Mouse (Mus musculus) kidney, adult 9 months (tissue): ENCODE results near the gene Unc13a.

Source experiments
- DNase-seq: peaks from one replicate; pipeline ENCODE4 v3.0.0; 2022

Gene Unc13a

DNA sequence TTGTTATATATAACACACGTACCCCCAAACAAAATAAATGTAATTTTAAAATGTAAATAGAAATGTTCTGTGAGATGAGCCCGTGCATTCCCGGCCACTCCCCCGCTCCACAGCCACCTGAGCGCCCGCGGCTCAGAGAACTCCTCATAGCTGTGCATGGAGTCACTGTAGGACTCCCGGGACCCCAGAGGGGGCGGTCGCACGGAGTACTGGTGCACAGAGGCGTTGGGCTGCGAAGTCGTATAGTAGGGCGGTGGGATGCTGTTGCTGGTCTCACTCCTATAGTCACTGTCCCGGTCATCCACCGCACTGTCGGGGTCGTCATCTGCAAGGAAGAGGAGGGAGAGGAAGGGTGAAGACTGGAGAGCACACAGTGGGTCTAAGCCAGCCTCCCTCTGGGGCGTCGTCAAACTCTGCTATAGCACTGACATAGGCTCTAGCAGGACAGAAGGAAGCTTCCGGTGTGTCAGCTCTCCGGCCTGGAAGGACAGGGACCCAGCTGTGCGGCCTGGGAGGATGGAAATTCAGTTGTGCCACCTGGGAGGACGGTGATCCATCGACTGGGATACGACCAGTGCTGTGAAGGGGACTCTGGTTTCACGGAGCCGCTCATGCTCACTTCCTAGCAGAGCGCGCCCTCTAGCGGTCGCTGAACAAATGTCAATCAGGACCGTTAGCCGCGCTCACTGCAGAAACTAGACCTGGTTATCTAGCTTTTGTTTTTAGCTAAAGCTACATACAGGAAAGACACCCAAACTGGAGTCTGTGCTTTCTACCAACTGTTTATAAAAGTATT, 11.0 kb downstream of the Unc13a start:
- DNase-seq = peak; percentile 82

- no peak for DNase-seq
Observed at GRCm38 (mm10) chr8:71659751-71660150, 11.8 kb downstream of the Unc13a start.

DNA sequence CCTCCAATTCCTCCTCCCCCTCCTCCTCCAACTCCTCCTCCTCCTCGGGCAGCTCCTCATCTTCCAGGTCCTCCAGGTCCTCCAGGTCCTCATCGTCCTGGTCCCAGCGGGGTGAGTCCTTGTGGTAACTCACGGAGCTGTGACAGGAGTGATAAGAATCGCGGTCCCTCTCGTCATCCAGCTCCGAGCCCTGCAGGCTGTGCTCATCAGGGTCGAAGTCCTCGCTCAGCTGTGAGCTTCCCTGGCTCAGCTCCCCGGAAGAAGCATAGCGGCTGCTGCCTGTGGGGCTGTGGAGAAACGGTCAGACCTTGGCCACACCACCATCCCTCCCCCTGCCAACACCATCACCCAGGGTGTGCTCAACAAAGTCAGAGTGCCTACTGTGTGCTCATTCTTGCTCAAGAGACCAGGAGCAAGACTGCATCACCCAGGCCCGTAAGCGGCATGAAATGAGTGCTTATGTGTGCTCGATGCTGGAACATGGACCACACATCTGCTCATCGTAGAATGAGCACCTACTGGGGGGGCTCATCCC, 13.0 kb downstream of the Unc13a start:
- no peak for DNase-seq

GRCm38 (mm10) chr8:71657816-71658215, 13.7 kb downstream of the Unc13a start:
- no peak for DNase-seq

- DNase-seq = no peak
Observed at GRCm38 (mm10) chr8:71654600-71654999, 17.0 kb downstream of the Unc13a start.

- DNase-seq = no peak
Observed at GRCm38 (mm10) chr8:71645510-71645909, 26.0 kb downstream of the Unc13a start.

DNA sequence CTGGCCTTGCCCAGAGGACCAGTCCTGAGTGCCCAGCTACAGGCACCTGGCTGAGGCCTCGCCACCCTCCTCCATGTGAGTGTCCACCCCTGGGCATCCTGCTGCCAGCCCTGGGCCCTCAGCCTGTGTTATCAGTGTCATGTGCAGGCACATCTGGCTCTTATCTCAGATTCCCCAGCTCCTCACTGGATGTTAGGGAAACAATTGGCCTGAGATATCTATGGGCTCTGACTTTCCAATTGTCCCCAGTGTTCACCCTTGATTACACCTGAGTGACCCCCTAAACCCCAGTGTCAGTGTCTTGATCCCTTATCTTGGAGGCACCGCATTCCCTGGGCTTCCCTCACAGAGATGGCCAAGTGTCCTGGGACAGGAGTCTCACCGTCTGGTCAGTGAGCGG, 32.2 kb downstream of the Unc13a start:
- no peak for DNase-seq

- DNase-seq = no peak
Observed at GRCm38 (mm10) chr8:71638321-71638720, 33.2 kb downstream of the Unc13a start.

- DNase-seq = no peak
Observed at GRCm38 (mm10) chr8:71637149-71638095, 34.1 kb downstream of the Unc13a start.

- peak; percentile 70 for DNase-seq
Observed at GRCm38 (mm10) chr8:71633981-71634667, 37.4 kb downstream of the Unc13a start.

DNA sequence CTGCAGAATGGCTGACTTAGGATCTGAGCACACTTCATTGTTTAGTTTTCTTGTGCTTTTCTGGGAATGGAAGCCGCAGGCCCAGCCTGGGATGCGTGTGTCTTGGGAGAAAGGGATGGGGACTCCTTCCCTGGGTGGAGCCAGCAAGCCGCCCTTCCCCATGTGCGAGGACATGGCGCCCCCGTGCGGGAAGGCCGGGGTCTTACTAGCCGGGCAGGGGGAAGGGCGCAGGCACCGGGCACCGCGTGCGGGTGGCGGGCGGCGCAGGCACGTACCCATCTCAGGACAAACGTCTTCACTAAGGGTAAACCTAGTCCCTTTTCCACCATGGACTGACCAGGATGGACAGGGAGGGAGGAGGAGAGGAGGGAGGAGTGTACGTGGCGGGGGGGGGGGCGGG, 38.4 kb downstream of the Unc13a start:
- peak; percentile 49 for DNase-seq

DNA sequence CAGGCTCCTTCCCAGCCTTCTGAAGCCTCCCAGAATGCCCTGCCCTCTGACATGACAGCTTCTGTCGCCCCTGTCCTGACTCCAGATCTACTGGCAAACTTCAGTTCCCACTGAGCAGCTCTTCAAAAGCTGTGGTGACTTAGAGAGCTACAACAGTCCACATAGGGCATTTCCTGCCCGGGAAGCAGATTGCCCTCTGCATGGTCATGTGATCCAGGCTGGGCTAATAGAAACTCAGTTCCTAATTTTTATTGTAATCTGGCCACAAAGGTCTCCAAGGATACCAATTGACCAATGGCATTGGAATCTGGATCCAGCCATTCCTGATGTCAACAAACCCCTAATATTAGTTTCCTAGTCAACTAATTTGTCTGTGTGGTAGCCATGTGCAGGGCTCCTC, 39.7 kb downstream of the Unc13a start:
- DNase-seq = no peak

GRCm38 (mm10) chr8:71630761-71631160, 40.8 kb downstream of the Unc13a start:
- DNase-seq = no peak

- peak; percentile 59 for DNase-seq
Observed at GRCm38 (mm10) chr8:71629781-71630212, 41.8 kb downstream of the Unc13a start.

GRCm38 (mm10) chr8:71629096-71629697, 42.4 kb downstream of the Unc13a start:
- peak; percentile 94 for DNase-seq

DNA sequence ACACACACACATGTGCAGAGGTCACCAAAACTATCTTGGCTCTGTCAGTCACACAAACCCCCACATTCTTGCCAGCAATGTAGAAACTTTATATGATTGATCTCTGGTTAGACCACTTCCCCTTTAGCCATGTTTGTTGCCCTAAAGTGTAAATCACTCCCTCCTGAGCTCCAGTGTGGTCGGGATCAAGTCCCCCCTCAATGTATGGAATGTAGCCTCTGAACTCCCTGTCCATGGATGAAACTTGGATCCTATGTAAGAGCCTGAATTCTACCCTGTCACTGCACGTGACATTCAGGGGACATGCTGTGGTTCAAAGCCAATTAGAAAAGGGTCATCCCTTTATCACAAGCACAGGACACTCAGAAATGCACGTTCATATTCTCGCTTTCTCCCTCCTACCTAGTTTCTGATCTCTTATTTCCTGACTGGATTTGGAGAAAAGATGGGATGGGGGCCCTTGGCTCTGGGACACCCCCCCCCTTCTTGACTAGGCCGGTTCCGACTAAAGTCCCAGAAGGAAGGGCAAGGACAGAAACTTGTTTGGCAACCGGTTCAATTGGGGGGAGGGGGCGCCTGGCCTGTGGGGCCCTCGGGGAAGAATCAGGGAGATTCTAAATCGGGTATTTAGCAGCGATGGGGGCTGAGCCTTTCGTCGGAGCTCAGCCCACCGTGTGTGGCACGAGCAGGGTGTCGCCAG, 43.0 kb downstream of the Unc13a start:
- DNase-seq = no peak

DNA sequence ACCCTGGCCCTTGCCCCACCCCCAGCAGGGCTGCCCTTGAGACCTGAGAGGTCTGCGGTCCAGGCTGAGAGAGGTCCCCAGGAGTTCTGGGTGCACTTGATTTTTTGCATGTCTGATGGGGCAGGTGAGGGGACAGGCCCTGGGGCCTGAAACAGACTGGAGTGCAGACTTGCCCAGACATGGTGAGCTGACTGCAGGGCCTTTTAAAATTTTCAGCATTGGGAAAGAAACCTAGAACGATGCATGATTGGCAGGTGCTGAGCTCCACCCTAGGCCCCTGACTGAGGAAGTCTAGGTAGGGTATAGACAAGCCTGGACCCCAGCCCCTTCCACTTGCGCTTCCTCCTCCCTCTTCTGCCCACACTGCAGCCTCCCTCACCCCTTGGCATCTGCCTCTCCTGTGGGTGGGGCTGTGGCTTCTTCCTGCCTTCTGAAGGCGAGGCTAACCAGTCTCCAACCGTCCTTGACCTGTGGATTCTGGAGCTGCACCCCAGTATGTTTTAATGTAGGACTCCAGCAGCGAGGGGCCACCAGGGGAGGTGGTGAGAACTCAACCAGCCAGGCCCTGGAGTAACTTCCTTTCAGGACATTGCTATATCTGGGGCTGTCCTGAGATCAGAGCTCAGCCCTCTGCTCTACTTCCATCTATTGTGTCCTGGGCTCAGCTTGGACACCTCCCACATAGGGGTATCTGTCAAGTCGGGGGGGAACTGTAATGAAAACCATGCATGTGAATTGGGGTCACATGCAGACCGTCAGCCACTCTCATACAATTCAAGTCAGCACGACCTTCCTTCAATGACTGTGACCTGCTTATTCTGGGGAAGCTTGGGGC, 44.1 kb downstream of the Unc13a start:
- no peak for DNase-seq

GRCm38 (mm10) chr8:71626753-71627152, 44.8 kb downstream of the Unc13a start:
- DNase-seq = no peak

- no peak for DNase-seq
Observed at GRCm38 (mm10) chr8:71625088-71625487, 46.5 kb downstream of the Unc13a start.

- no peak for DNase-seq
Observed at GRCm38 (mm10) chr8:71619786-71620185, 51.8 kb downstream of the Unc13a start.

DNA sequence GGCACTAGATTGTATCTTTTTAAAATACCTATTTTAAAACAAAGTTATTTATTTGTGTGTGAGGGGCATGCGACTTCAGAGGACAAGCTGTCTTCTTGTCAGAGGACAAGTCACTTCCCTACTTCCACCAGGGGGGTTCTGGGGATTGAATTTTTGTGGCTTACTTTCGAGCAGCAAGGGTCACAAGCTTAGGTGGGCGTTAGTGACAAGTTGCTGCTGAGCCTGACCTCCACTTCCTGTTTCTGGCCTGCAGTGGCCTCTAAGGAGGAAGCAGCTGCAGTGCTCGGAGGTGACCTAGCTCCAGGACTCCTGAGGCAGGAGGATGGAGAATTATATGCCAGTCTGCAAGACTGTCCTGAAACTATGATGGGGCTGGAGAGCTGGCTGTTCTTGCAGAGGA, 58.1 kb downstream of the Unc13a start:
- no peak for DNase-seq
